Comparison of ENCODE assay signal across 14 mouse cellular contexts in genomic region chr2:75607010-75607915, GRCm38 (mm10). TPM values are rescaled to one million over a fixed set of nuclear protein-coding genes. Genes with fewer than 3 reads are reported as not detected.
DNase-seq lines count a peak whose midpoint lies in the region; ATAC-seq and TF ChIP-seq lines count a peak whose summit lies in the region.
"Had no signal": no experiment of that assay in that cellular context is flagged by ENCODE, and none has a peak within 500 bp of the region (broad histone marks: within the 10 kb centered on the region; RNA-seq: fewer than 3 reads in every experiment).

No protein-coding gene starts in this region.

- peak; percentile 80 for TF ChIP-seq EP300 in CH12.LX (IDR thresholded peaks at IDR 0.05; ENCODE audit: low read length)

- H3K9me3 ChIP-seq in CH12.LX (replicated peaks; ENCODE audit: low read length) = no peaks in the 10 kb centered on the region
- H3K9me3 ChIP-seq in intestine, embryonic 15.5 days = no peaks in the 10 kb centered on the region
- no peaks in the 10 kb centered on the region for H3K9me3 ChIP-seq in heart, embryonic 11.5 days (replicated peaks; ENCODE audit: control insufficient read depth, low read length)
- H3K9me3 ChIP-seq: forebrain, embryonic 15.5 days; heart, embryonic 12.5 days; midbrain, embryonic 13.5 days; neural tube, embryonic 12.5 days had no signal

- peak overlapping the region; percentile 67 for H3K4me2 ChIP-seq in CH12.LX (ENCODE audit: insufficient read depth, low read depth, poor library complexity, severe bottlenecking)
- no peak overlapping the region for H3K4me2 ChIP-seq in intestine, embryonic 15.5 days (replicated peaks)
- H3K4me2 ChIP-seq in heart, embryonic 11.5 days = no peak overlapping the region
- H3K4me2 ChIP-seq: forebrain, embryonic 15.5 days; heart, embryonic 12.5 days; lung, embryonic 14.5 days; midbrain, embryonic 13.5 days; neural tube, embryonic 12.5 days had no signal

- peak; percentile 29 for DNase-seq in kidney, postnatal 10 days
- no peak for DNase-seq in kidney, adult 9 months
- DNase-seq in CH12.LX (ENCODE audit: extremely low read depth) = peak; percentile 65
- no peak for DNase-seq in frontal cortex, postnatal 36 days (ENCODE audit: low spot score in 2 of 2)
- DNase-seq: cerebellum, adult 11-12 months; lung, embryonic 14.5 days had no signal

- peak overlapping the region in 1 of 3 experiments; percentile 40 for H3K4me3 ChIP-seq in CH12.LX (replicated peaks in 1 of 3; ENCODE audit: low read depth in 2 of 3, low read length in 2 of 3, poor library complexity in 1 of 3)
- no peak overlapping the region for H3K4me3 ChIP-seq in intestine, embryonic 15.5 days (replicated peaks)
- H3K4me3 ChIP-seq in heart, embryonic 11.5 days (ENCODE audit: low read depth, low read length) = no peak overlapping the region
- H3K4me3 ChIP-seq: forebrain, embryonic 15.5 days; heart, embryonic 12.5 days; midbrain, embryonic 13.5 days; neural tube, embryonic 12.5 days had no signal

- no peaks in the 10 kb centered on the region for H3K27me3 ChIP-seq in CH12.LX (replicated peaks)
- H3K27me3 ChIP-seq in intestine, embryonic 15.5 days (replicated peaks) = no peaks in the 10 kb centered on the region
- H3K27me3 ChIP-seq in heart, embryonic 11.5 days (ENCODE audit: control insufficient read depth, insufficient read depth, low read length) = no peaks in the 10 kb centered on the region
- H3K27me3 ChIP-seq: heart, embryonic 12.5 days had no signal

- H3K9ac ChIP-seq in CH12.LX (ENCODE audit: insufficient read depth, low read depth) = no peak overlapping the region; the same call in 1 of the 2 replicates
- no peak overlapping the region for H3K9ac ChIP-seq in intestine, embryonic 15.5 days
- no peak overlapping the region for H3K9ac ChIP-seq in heart, embryonic 11.5 days (ENCODE audit: low read depth, low read length)
- H3K9ac ChIP-seq: forebrain, embryonic 15.5 days; heart, embryonic 12.5 days; lung, embryonic 14.5 days; midbrain, embryonic 13.5 days; neural tube, embryonic 12.5 days had no signal

- H3K27ac ChIP-seq in CH12.LX (ENCODE audit: insufficient read depth, low read depth) = peak overlapping the region; percentile 40; the same call in 1 of the 2 replicates
- no peak overlapping the region for H3K27ac ChIP-seq in intestine, embryonic 15.5 days
- no peak overlapping the region for H3K27ac ChIP-seq in heart, embryonic 11.5 days (ENCODE audit: low read depth, low read length)
- H3K27ac ChIP-seq: forebrain, embryonic 15.5 days; midbrain, embryonic 13.5 days; neural tube, embryonic 12.5 days had no signal

- dilution Hi-C loops in CH12.LX (cut with MboI; ENCODE audit: extremely low pct_ligation_motif_present, extremely low pct_unique_long_range_greater_than_20kb, low sequenced_read_pairs) = no loop called here

- ATAC-seq in intestine, embryonic 15.5 days = peak; percentile 24; the same call in 1 of the 2 replicates
- ATAC-seq in megakaryocyte, adult 5-6 weeks (ENCODE audit: poor library complexity, severe bottlenecking) = peak; percentile 56
- no peak for ATAC-seq in heart, embryonic 11.5 days (replicated peaks; ENCODE audit: insufficient number of reproducible peaks, low FRiP score, low TSS enrichment)
- ATAC-seq: forebrain, embryonic 15.5 days; midbrain, embryonic 13.5 days; Patski had no signal

- peak; percentile 41 for TF ChIP-seq RAD21 in CH12.LX (IDR thresholded peaks at IDR 0.05; ENCODE audit: low read depth, low read length)

- no peak for TF ChIP-seq POLR2A in CH12.LX (IDR thresholded peaks at IDR 0.05; ENCODE audit: low read depth, low read length)

- WGBS in intestine, embryonic 15.5 days = 61% methylated on average over 11 of the region's 11 CpGs
- 66% methylated on average over 11 of the region's 11 CpGs for WGBS in heart, embryonic 11.5 days (ENCODE audit: insufficient replicate concordance)

- no peaks in the 10 kb centered on the region for H3K36me3 ChIP-seq in CH12.LX (replicated peaks in 1 of 2; ENCODE audit: control insufficient read depth in 1 of 2, insufficient read depth in 1 of 2, low read length in 1 of 2)
- no peaks in the 10 kb centered on the region for H3K36me3 ChIP-seq in intestine, embryonic 15.5 days
- H3K36me3 ChIP-seq in heart, embryonic 11.5 days (ENCODE audit: control insufficient read depth, insufficient read depth, low read length) = no peaks in the 10 kb centered on the region
- H3K36me3 ChIP-seq: forebrain, embryonic 15.5 days; heart, embryonic 12.5 days; midbrain, embryonic 13.5 days; neural tube, embryonic 12.5 days had no signal

- in situ Hi-C loops in CH12.LX (cut with MboI; ENCODE audit: low pct_ligation_motif_present, low pct_unique_long_range_greater_than_20kb, low sequenced_read_pairs) = no loop called here

- no peaks in the 10 kb centered on the region for H3K79me2 ChIP-seq in CH12.LX (replicated peaks; ENCODE audit: control insufficient read depth, extremely low read depth, insufficient read depth, poor library complexity, severe bottlenecking)

- peaks cover 5 to 29% of the 10 kb centered on the region in 2 experiments for H3K4me1 ChIP-seq in CH12.LX (ENCODE audit: control insufficient read depth in 1 of 2, insufficient read depth in 2 of 2)
- peaks cover 5% of the 10 kb centered on the region; the same call in 1 of the 2 replicates for H3K4me1 ChIP-seq in intestine, embryonic 15.5 days (replicated peaks)
- peaks cover 4% of the 10 kb centered on the region for H3K4me1 ChIP-seq in heart, embryonic 11.5 days (ENCODE audit: control insufficient read depth, insufficient read depth, low read length)

- peak in 1 of 2 experiments; percentile 43; a peak in 2 of 4 replicates for TF ChIP-seq CTCF in CH12.LX (conservative IDR thresholded peaks at IDR 0.05 in 1 of 2, IDR thresholded peaks at IDR 0.05 in 1 of 2; ENCODE audit: low read depth in 2 of 2, low read length in 2 of 2)

TF ChIP-seq in CH12.LX, 34 proteins besides CTCF, POLR2A, EP300 and RAD21:
- TF ChIP-seq SMC3 (IDR thresholded peaks at IDR 0.05; ENCODE audit: low read depth, low read length) (peak; percentile 29; the same call in 1 of the 2 replicates), CHD2 (IDR thresholded peaks at IDR 0.05; ENCODE audit: low read length) (no peak), NELFE (IDR thresholded peaks at IDR 0.05; ENCODE audit: low read depth, low read length) (no peak), IRF4 (IDR thresholded peaks at IDR 0.05; ENCODE audit: low read depth, low read length) (peak; percentile 85), ELF1 (IDR thresholded peaks at IDR 0.05; ENCODE audit: low read depth, low read length) (no peak), ETS1 (conservative IDR thresholded peaks at IDR 0.05; ENCODE audit: low read depth, low read length) (peak; percentile 32; the same call in 1 of the 2 replicates), MXI1 (IDR thresholded peaks at IDR 0.05; ENCODE audit: low read depth, low read length) (no peak), MEF2A (IDR thresholded peaks at IDR 0.05; ENCODE audit: borderline replicate concordance, low read depth, low read length) (peak; percentile 69; the same call in 1 of the 2 replicates), E2F4 (IDR thresholded peaks at IDR 0.05; ENCODE audit: insufficient replicate concordance, low read depth, low read length) (no peak), KAT2A (IDR thresholded peaks at IDR 0.05; ENCODE audit: insufficient replicate concordance, low read length) (0 out of 2 replicates have a peak, but pooled peaks have one; percentile 31), GABPA (IDR thresholded peaks at IDR 0.05; ENCODE audit: insufficient replicate concordance, low read depth, low read length) (no peak), SIN3A (IDR thresholded peaks at IDR 0.05; ENCODE audit: low read length) (no peak), NRF1 (IDR thresholded peaks at IDR 0.05; ENCODE audit: low read depth, low read length) (no peak), USF1 (IDR thresholded peaks at IDR 0.05; ENCODE audit: low read depth, low read length) (no peak), ZKSCAN1 (IDR thresholded peaks at IDR 0.05; ENCODE audit: borderline replicate concordance, low read depth, low read length) (no peak), RCOR1 (conservative IDR thresholded peaks at IDR 0.05; ENCODE audit: low read depth, low read length) (no peak), MAX (IDR thresholded peaks at IDR 0.05; ENCODE audit: low read length) (no peak), TBP (conservative IDR thresholded peaks at IDR 0.05; ENCODE audit: low read depth, low read length) (no peak), MAZ (IDR thresholded peaks at IDR 0.05; ENCODE audit: low read depth, low read length) (0 out of 2 replicates have a peak, but pooled peaks have one; percentile 12), TCF12 (IDR thresholded peaks at IDR 0.05; ENCODE audit: low read depth, low read length) (peak; percentile 36; the same call in 1 of the 2 replicates), MAFK (IDR thresholded peaks at IDR 0.05; ENCODE audit: insufficient replicate concordance, low read length) (peak; percentile 62; the same call in 1 of the 2 replicates), POLR2AphosphoS2 (IDR thresholded peaks at IDR 0.05; ENCODE audit: low read depth, low read length) (no peak), JUND (conservative IDR thresholded peaks at IDR 0.05; ENCODE audit: low read depth, low read length) (peak; percentile 83), CHD1 (IDR thresholded peaks at IDR 0.05; ENCODE audit: low read depth, low read length) (no peak), BHLHE40 (IDR thresholded peaks at IDR 0.05; ENCODE audit: low read depth, low read length) (peak; percentile 50), ZMIZ1 (IDR thresholded peaks at IDR 0.05; ENCODE audit: low read depth, low read length) (no peak), HCFC1 (IDR thresholded peaks at IDR 0.05; ENCODE audit: low read depth, low read length) (0 out of 2 replicates have a peak, but pooled peaks have one; percentile 22), ZC3H11A (IDR thresholded peaks at IDR 0.05; ENCODE audit: low read depth, low read length) (no peak), JUN (IDR thresholded peaks at IDR 0.05; ENCODE audit: insufficient read depth, low read depth, low read length) (peak; percentile 40; the same call in 1 of the 2 replicates)

RNA-seq across cellular contexts. Expression of gene Hnrnpa3, which starts 51.8 kb away (rescaled TPM):
- 83.1 and 105 TPM in 2 replicates for total RNA-seq in CH12.LX (2012; rRNA removed)
- total RNA-seq in CH12.LX (2014; rRNA removed) = 229 and 278 TPM in 2 replicates
- polyA plus RNA-seq in CH12.LX (2012; ENCODE audit: insufficient read length, low read depth) = 373 and 540 TPM in 2 replicates
- 280 and 299 TPM in 2 replicates for polyA plus RNA-seq in intestine, embryonic 15.5 days (2015; fragmentation: Nextera tagmentation; extraction: Ambion mirVana)
- 596 and 620 TPM in 2 replicates for total RNA-seq in megakaryocyte, adult 5-6 weeks (2015)
- total RNA-seq in megakaryocyte, adult 5-6 weeks (2017) = 223 and 241 TPM in 2 replicates
- 164 and 174 TPM in 2 replicates for polyA plus RNA-seq in heart, embryonic 11.5 days (2014; fragmentation: Nextera tagmentation; extraction: Ambion mirVana)

Comparison
In these comparisons a context has a peak if more than half of its experiments do, and no peak if none do; other contexts are left out.
1. DNase-seq: peak in kidney, postnatal 10 days (single experiment) and CH12.LX (single experiment); none in kidney, adult 9 months (single experiment) and frontal cortex, postnatal 36 days (0 of 2).